Mouse (Mus musculus): Measurements from ENCODE around the gene Rufy1. TPM values are rescaled to one million over a fixed set of nuclear protein-coding genes. Genes with fewer than 3 reads are reported as not detected.

Gene Rufy1
- total and polyA plus RNA-seq, 3 experiments, result 26.0 to 30.4 (median 27.6) TPM

GRCm38 (mm10) chr11:50375421-50375820, 55.5 kb downstream of the Rufy1 start:
- intact Hi-C loops (cut with DNase I), result no loop called here
- Histone ChIP-seq H3K27ac (no peak overlapping the region), H3K9ac (ENCODE audit: low read depth, low read length) (no peak overlapping the region), H3K79me2 (replicated peaks; ENCODE audit: control insufficient read depth, insufficient read depth, low read length) (0 out of 2 replicates have a peak, but pooled peaks cover 3% of the 10 kb centered on the region), H3K4me3 (no peak overlapping the region), H3K27me3 (ENCODE audit: control insufficient read depth, insufficient read depth, low read length) (no peaks in the 10 kb centered on the region), H3K36me3 (ENCODE audit: control insufficient read depth, insufficient read depth, low read length) (peaks cover 19% of the 10 kb centered on the region), H3K4me1 (ENCODE audit: control insufficient read depth, insufficient read depth, low read length) (peaks cover 6% of the 10 kb centered on the region)
- 95% methylated on average over 5 of the region's 5 CpGs for WGBS
- no peak for TF ChIP-seq CTCF (IDR thresholded peaks at IDR 0.05)
- no peak for TF ChIP-seq POLR2A (IDR thresholded peaks at IDR 0.05; ENCODE audit: insufficient read depth, low read depth, low read length)
- no peak for TF ChIP-seq EP300 (IDR thresholded peaks at IDR 0.05; ENCODE audit: insufficient read depth, low read depth, low read length)
- DNase-seq, result peak in 1 of 2 experiments; percentile 11

GRCm38 (mm10) chr11:50374286-50375015, 56.5 kb downstream of the Rufy1 start:
- H3K27me3 ChIP-seq (ENCODE audit: control insufficient read depth, insufficient read depth, low read length), result no peaks in the 10 kb centered on the region
- no peak overlapping the region for H3K9ac ChIP-seq (ENCODE audit: low read depth, low read length)
- TF ChIP-seq POLR2A (IDR thresholded peaks at IDR 0.05; ENCODE audit: insufficient read depth, low read depth, low read length), result no peak
- no peak for TF ChIP-seq CTCF (IDR thresholded peaks at IDR 0.05)
- TF ChIP-seq EP300 (IDR thresholded peaks at IDR 0.05; ENCODE audit: insufficient read depth, low read depth, low read length), result no peak
- peaks cover 9% of the 10 kb centered on the region for H3K36me3 ChIP-seq (ENCODE audit: control insufficient read depth, insufficient read depth, low read length)
- DNase-seq, result peak in 1 of 2 experiments; percentile 10
- intact Hi-C loops (cut with DNase I), result no loop called here
- H3K4me3 ChIP-seq, result no peak overlapping the region
- WGBS, result 90% methylated on average over 13 of the region's 13 CpGs
- peaks cover 6% of the 10 kb centered on the region for H3K4me1 ChIP-seq (ENCODE audit: control insufficient read depth, insufficient read depth, low read length)
- no peak overlapping the region for H3K27ac ChIP-seq
- H3K79me2 ChIP-seq (replicated peaks; ENCODE audit: control insufficient read depth, insufficient read depth, low read length), result 0 out of 2 replicates have a peak, but pooled peaks cover 1% of the 10 kb centered on the region

- no peaks in the 10 kb centered on the region for H3K27me3 ChIP-seq (ENCODE audit: control insufficient read depth, insufficient read depth, low read length)
- peak in 1 of 2 experiments; percentile 7 for DNase-seq
- no peak overlapping the region for H3K4me3 ChIP-seq
- peaks cover 1% of the 10 kb centered on the region for H3K36me3 ChIP-seq (ENCODE audit: control insufficient read depth, insufficient read depth, low read length)
- 0 out of 2 replicates have a peak, but pooled peaks cover under 1% of the 10 kb centered on the region for H3K79me2 ChIP-seq (replicated peaks; ENCODE audit: control insufficient read depth, insufficient read depth, low read length)
- no peak overlapping the region for H3K9ac ChIP-seq (ENCODE audit: low read depth, low read length)
- TF ChIP-seq CTCF (IDR thresholded peaks at IDR 0.05), result no peak
- TF ChIP-seq EP300 (IDR thresholded peaks at IDR 0.05; ENCODE audit: insufficient read depth, low read depth, low read length), result no peak
- TF ChIP-seq POLR2A (IDR thresholded peaks at IDR 0.05; ENCODE audit: insufficient read depth, low read depth, low read length), result no peak
- WGBS, result 95% methylated on average over 1 of the region's 1 CpGs
- H3K27ac ChIP-seq, result no peak overlapping the region
- intact Hi-C loops (cut with DNase I), result no loop called here
- peaks cover 2% of the 10 kb centered on the region; the same call in 1 of the 2 replicates for H3K4me1 ChIP-seq (ENCODE audit: control insufficient read depth, insufficient read depth, low read length)
Observed at GRCm38 (mm10) chr11:50373621-50374020, 57.3 kb downstream of the Rufy1 start.

GRCm38 (mm10) chr11:50373086-50373485, 57.8 kb downstream of the Rufy1 start:
- no peak for DNase-seq
- Histone ChIP-seq H3K4me1 (ENCODE audit: control insufficient read depth, insufficient read depth, low read length) (peaks cover 2% of the 10 kb centered on the region; the same call in 1 of the 2 replicates), H3K27ac (no peak overlapping the region), H3K36me3 (ENCODE audit: control insufficient read depth, insufficient read depth, low read length) (no peaks in the 10 kb centered on the region), H3K79me2 (replicated peaks; ENCODE audit: control insufficient read depth, insufficient read depth, low read length) (no peaks in the 10 kb centered on the region), H3K4me3 (no peak overlapping the region), H3K27me3 (ENCODE audit: control insufficient read depth, insufficient read depth, low read length) (no peaks in the 10 kb centered on the region), H3K9ac (ENCODE audit: low read depth, low read length) (no peak overlapping the region)
- intact Hi-C loops (cut with DNase I), result no loop called here
- TF ChIP-seq POLR2A (IDR thresholded peaks at IDR 0.05; ENCODE audit: insufficient read depth, low read depth, low read length), result no peak
- no peak for TF ChIP-seq EP300 (IDR thresholded peaks at IDR 0.05; ENCODE audit: insufficient read depth, low read depth, low read length)
- no peak for TF ChIP-seq CTCF (IDR thresholded peaks at IDR 0.05)

- intact Hi-C loops (cut with DNase I), result no loop called here
- Histone ChIP-seq H3K27me3 (ENCODE audit: control insufficient read depth, insufficient read depth, low read length) (no peaks in the 10 kb centered on the region), H3K36me3 (ENCODE audit: control insufficient read depth, insufficient read depth, low read length) (no peaks in the 10 kb centered on the region), H3K27ac (no peak overlapping the region; the same call in 1 of the 2 replicates), H3K79me2 (replicated peaks; ENCODE audit: control insufficient read depth, insufficient read depth, low read length) (no peaks in the 10 kb centered on the region), H3K4me3 (no peak overlapping the region), H3K9ac (ENCODE audit: low read depth, low read length) (no peak overlapping the region), H3K4me1 (ENCODE audit: control insufficient read depth, insufficient read depth, low read length) (peaks cover 2% of the 10 kb centered on the region; the same call in 1 of the 2 replicates)
- TF ChIP-seq POLR2A (IDR thresholded peaks at IDR 0.05; ENCODE audit: insufficient read depth, low read depth, low read length) (no peak), EP300 (IDR thresholded peaks at IDR 0.05; ENCODE audit: insufficient read depth, low read depth, low read length) (no peak), CTCF (IDR thresholded peaks at IDR 0.05) (no peak)
- 98% methylated on average over 1 of the region's 1 CpGs for WGBS
- DNase-seq, result no peak
Observed at GRCm38 (mm10) chr11:50371911-50372310, 59.0 kb downstream of the Rufy1 start.

- Histone ChIP-seq H3K79me2 (replicated peaks; ENCODE audit: control insufficient read depth, insufficient read depth, low read length) (no peaks in the 10 kb centered on the region), H3K4me1 (ENCODE audit: control insufficient read depth, insufficient read depth, low read length) (peaks cover 2% of the 10 kb centered on the region; the same call in 1 of the 2 replicates), H3K4me3 (0 out of 2 replicates have a peak overlapping the region, but pooled peaks have one; percentile 31), H3K9ac (ENCODE audit: low read depth, low read length) (peak overlapping the region; percentile 77), H3K27me3 (ENCODE audit: control insufficient read depth, insufficient read depth, low read length) (no peaks in the 10 kb centered on the region), H3K27ac (peak overlapping the region; percentile 28; the same call in 1 of the 2 replicates), H3K36me3 (ENCODE audit: control insufficient read depth, insufficient read depth, low read length) (no peaks in the 10 kb centered on the region)
- 6% methylated on average over 18 of the region's 18 CpGs for WGBS
- intact Hi-C loops (cut with DNase I), result no loop called here
- DNase-seq, result peak; percentile 62
- TF ChIP-seq POLR2A (IDR thresholded peaks at IDR 0.05; ENCODE audit: insufficient read depth, low read depth, low read length), result no peak
- 0 out of 2 replicates have a peak, but pooled peaks have one; percentile 13 for TF ChIP-seq EP300 (IDR thresholded peaks at IDR 0.05; ENCODE audit: insufficient read depth, low read depth, low read length)
- TF ChIP-seq CTCF (IDR thresholded peaks at IDR 0.05), result peak; percentile 63
Observed at GRCm38 (mm10) chr11:50371399-50371841, 59.5 kb downstream of the Rufy1 start.
